ENCODE assay signal across 24 mouse cellular contexts in the genomic region with DNA sequence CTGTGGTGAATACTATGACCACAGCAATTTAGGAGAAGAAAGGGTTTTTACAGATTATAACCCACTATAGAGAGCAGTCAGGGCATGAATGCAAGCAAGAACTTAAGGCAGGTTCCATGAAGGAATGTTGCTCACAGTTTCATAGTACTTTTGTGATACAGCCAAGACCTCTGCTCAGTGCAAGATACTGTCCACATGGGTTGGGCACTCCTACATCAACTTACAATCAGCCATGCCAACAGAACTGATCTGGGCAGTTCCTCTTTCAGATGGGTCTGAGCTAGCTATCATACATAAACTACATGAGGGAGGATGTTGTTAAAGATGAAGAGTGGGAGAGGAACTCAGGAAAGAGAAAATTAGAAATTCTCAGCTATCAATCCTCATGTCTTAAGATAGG.
"Had no signal": no experiment of that assay in that cellular context is flagged by ENCODE, and none has a peak within 500 bp of the region (broad histone marks: within the 10 kb centered on the region; RNA-seq: fewer than 3 reads in every experiment).

No protein-coding gene starts in this region.

- H3K4me1 ChIP-seq: embryonic facial prominence, embryonic 10.5 days; embryonic facial prominence, embryonic 12.5 days; embryonic facial prominence, embryonic 13.5 days; embryonic facial prominence, embryonic 15.5 days; forebrain, embryonic 10.5 days; forebrain, embryonic 12.5 days; forebrain, embryonic 13.5 days; forebrain, embryonic 15.5 days had no signal

- H3K9ac ChIP-seq: embryonic facial prominence, embryonic 12.5 days; embryonic facial prominence, embryonic 13.5 days; embryonic facial prominence, embryonic 15.5 days; forebrain, embryonic 12.5 days; forebrain, embryonic 13.5 days; forebrain, embryonic 15.5 days; forebrain, postnatal 0 days had no signal

- H3K27me3 ChIP-seq: embryonic facial prominence, embryonic 12.5 days; embryonic facial prominence, embryonic 13.5 days; embryonic facial prominence, embryonic 15.5 days; forebrain, embryonic 12.5 days; forebrain, embryonic 13.5 days; forebrain, embryonic 15.5 days had no signal

- H3K4me3 ChIP-seq: embryonic facial prominence, embryonic 10.5 days; embryonic facial prominence, embryonic 12.5 days; embryonic facial prominence, embryonic 13.5 days; embryonic facial prominence, embryonic 15.5 days; erythroblast, embryonic 14.5 days; forebrain, embryonic 10.5 days; forebrain, embryonic 12.5 days; forebrain, embryonic 13.5 days; forebrain, embryonic 15.5 days; gastrocnemius, adult 2 months; heart, adult 2 months had no signal

- H3K9me3 ChIP-seq: embryonic facial prominence, embryonic 10.5 days; embryonic facial prominence, embryonic 12.5 days; embryonic facial prominence, embryonic 13.5 days; embryonic facial prominence, embryonic 15.5 days; forebrain, embryonic 10.5 days; forebrain, embryonic 12.5 days; forebrain, embryonic 13.5 days; forebrain, embryonic 15.5 days had no signal

- H3K27ac ChIP-seq: embryonic facial prominence, embryonic 10.5 days; embryonic facial prominence, embryonic 12.5 days; embryonic facial prominence, embryonic 13.5 days; embryonic facial prominence, embryonic 15.5 days; forebrain, embryonic 10.5 days; forebrain, embryonic 12.5 days; forebrain, embryonic 13.5 days; forebrain, embryonic 15.5 days; gastrocnemius, adult 2 months; heart, adult 2 months had no signal

- H3K36me3 ChIP-seq: embryonic facial prominence, embryonic 10.5 days; embryonic facial prominence, embryonic 12.5 days; embryonic facial prominence, embryonic 13.5 days; embryonic facial prominence, embryonic 15.5 days; forebrain, embryonic 10.5 days; forebrain, embryonic 12.5 days; forebrain, embryonic 15.5 days had no signal

- DNase-seq: cerebellum, adult 9-10 months; cerebellum, postnatal 10 days; cerebellum, postnatal 14 days; cerebellum, postnatal 25 days; cerebellum, postnatal 36 days; embryo, embryonic 11 days; forebrain, postnatal 0 days; gastrocnemius, adult 2 months; gastrocnemius, postnatal 10 days; gastrocnemius, postnatal 14 days; gastrocnemius, postnatal 25 days; gastrocnemius, postnatal 36 days; heart, adult 11 months; heart, adult 18-20 months; heart, adult 2 months had no signal
